Mouse (Mus musculus): ENCODE measurements at regions not wholly inside any gene's neighbourhood (a gene's known extent, or its start where the extent isn't known, plus 50 kb on each side); places are given as distances from the start of the nearest gene placed in this dataset.

GRCm38 (mm10) chr9:83316818-83317162 lies 124.1 kb downstream of the Lca5 start:
- TF ChIP-seq GATA1 (IDR thresholded peaks at IDR 0.05; ENCODE audit: low read length): no peak
- no peak for TF ChIP-seq TAL1 (IDR thresholded peaks at IDR 0.05; ENCODE audit: low read length)
